Mouse (Mus musculus) CD4-positive, CD25-positive, alpha-beta regulatory T cell, adult 4 months (primary cell): Measurements from ENCODE around the gene Gpr39. TPM values are rescaled to one million over a fixed set of nuclear protein-coding genes. Genes with fewer than 3 reads are reported as not detected.

Experiments used
- ATAC-seq: one replicate; pipeline ENCODE4 v1.8.0; 2017
- polyA plus RNA-seq, 2 experiments: library from polyadenylated mRNA; unstranded; fragments of 100-300 nt; shearing (Covaris generic); gene quantifications; one replicate each; pipeline ENCODE4 v1.2.1; 2017

Gene Gpr39
- polyA plus RNA-seq, 2 experiments from 2014 or later: not detected

GRCm38 (mm10) chr1:125701101-125701590 is 24.4 kb downstream of the Gpr39 start:
- no peak for ATAC-seq

- no peak for ATAC-seq
These were observed 25.0 kb downstream of the Gpr39 start for GRCm38 (mm10) chr1:125701773-125702172.

DNA sequence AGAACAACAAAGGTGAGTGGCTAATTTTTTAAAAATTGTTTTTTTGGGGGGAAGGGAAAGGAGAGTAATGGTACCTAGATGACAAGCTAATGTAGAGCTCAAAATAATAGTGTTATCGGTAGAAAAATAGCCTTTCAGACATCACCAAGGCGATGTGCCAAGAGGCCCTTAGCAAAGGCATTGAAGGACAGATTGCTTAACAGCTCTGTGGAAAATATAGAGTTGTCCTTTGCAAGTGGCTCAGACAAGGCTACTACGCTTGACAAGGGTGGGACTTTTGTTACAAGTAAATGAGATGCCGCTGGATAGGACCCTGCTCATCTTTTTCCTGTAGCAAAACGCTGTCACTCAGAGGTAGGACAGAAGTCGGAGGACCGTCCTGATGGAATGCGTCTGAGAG is 25.5 kb downstream of the Gpr39 start:
- ATAC-seq: no peak

GRCm38 (mm10) chr1:125705412-125705811 is 28.6 kb downstream of the Gpr39 start:
- ATAC-seq: no peak

- ATAC-seq: no peak
These were observed 38.5 kb downstream of the Gpr39 start for GRCm38 (mm10) chr1:125715286-125715685.

GRCm38 (mm10) chr1:125716241-125716640 is 39.4 kb downstream of the Gpr39 start:
- no peak for ATAC-seq

DNA sequence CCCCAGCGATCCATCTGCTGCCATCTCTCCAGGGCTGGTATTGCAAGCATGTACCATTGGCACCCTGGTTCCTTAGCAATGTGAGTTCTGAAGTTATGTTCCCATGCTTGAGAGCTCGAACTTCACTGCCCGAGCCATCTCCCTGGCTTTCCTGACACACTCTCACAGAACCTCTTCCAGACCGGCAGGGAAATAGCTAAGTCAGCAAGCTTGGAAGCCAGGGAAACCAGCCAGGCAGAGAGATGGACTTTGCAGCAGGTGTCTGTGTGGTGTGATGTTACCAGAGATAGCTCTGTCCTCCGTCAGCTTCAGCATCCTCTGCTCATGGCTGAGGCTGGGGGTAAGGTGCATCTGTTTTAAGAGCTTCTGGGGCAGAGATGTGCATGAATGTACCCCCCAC is 41.1 kb downstream of the Gpr39 start:
- ATAC-seq: no peak

DNA sequence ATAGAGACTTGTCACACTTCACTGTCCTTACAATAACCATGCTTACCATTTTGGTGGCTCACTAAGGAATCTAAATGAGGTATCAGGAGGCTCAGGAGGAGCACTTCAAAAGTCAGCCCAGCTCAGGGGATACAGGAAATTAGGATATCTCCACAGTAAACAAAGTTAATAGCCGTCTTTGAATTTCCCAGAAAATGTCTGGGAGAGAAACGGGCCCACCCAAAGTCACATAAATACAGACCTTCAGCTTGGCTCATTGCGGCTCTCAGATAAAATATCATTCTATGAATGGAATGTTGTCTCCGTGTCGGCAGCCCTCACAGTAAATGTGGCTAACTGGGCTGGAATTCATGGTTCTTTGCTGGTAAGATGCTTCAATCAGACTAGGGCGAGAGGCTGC is 42.3 kb downstream of the Gpr39 start:
- no peak for ATAC-seq

- no peak for ATAC-seq
These were observed 44.4 kb downstream of the Gpr39 start for GRCm38 (mm10) chr1:125721104-125721758.

GRCm38 (mm10) chr1:125724304-125724703 is 47.5 kb downstream of the Gpr39 start:
- no peak for ATAC-seq

DNA sequence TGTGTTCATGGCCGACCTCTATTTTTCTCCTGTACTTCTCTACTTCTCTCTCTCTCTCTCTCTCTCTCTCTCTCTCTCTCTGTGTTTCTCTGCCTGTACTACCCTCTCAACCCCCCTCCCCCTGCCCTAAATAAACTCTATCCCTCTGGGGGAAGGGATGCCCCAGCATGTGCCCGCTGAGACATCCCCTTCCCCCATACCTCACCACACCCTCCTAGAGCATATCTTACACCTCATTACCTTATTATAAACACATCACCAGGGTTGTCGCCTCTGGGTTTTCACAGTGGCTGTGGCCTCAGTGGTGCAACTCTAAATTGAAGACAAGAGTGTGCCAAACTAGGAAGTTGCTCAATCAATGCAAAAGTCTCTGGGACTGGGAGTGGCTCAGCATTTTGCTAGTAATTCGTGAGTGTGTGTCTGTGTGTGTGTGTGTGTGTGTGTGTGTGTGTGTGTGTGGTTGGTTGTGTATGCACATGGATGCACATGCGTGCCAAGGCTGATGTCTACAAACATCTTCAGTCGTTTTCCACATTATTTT is 52.3 kb downstream of the Gpr39 start:
- ATAC-seq: no peak

- ATAC-seq: no peak
These were observed 53.1 kb downstream of the Gpr39 start for GRCm38 (mm10) chr1:125729731-125730536.

- no peak for ATAC-seq
These were observed 53.7 kb downstream of the Gpr39 start for GRCm38 (mm10) chr1:125730537-125730880.

DNA sequence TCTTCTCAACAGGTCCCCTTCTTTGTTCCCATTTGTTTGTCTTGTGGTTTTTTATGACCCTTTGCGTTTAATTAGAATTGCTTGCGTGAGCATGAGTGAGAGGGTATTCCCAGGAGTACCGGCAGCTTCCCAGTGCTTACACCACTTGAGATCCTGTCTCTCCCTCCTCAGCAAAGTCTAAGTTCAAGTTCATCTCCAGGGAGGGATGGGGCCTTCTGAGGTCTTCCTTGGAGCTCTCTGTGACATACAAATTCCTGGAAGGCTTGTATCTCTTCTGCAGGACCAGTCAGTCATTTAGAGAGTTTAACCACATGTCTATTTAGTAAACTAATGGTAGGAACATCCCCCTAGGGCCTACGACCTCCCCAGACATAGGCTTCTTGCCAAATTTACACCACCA is 55.1 kb downstream of the Gpr39 start:
- ATAC-seq: no peak

- no peak for ATAC-seq
These were observed 68.0 kb downstream of the Gpr39 start for GRCm38 (mm10) chr1:125744766-125745165.

DNA sequence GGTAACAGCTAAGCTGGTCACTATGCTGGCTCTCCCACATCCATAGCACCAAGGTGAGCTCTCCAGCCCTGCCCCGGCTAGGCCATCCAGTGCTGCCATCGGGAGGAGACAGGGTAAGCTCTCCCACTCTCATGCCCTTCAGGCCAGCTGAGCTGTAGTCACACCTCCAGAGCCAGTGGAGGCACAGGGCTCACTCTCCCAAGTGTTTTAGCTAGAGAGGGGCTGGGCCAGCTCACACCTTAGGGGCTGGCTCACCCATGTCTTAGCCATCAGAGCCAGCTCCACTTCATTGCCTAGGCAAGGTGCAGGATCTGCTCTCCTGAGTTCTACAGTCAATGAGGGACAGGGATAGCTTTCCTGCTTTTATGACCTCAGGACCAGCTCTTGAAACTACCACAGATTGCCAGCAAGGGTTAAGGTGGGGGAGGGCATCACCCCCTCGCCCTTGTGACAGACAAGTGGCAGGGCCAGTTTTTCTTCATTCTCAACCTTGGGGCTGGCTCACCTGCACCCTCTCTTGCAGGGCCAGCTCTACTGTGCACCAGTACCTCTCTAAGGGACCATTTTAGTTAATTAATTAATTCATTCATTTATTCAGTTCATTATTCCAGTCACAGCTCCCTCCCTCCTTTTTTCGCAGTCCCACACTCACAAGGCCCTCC is 78.7 kb downstream of the Gpr39 start:
- ATAC-seq: no peak

- ATAC-seq: no peak
These were observed 83.3 kb downstream of the Gpr39 start for GRCm38 (mm10) chr1:125759972-125760695.

DNA sequence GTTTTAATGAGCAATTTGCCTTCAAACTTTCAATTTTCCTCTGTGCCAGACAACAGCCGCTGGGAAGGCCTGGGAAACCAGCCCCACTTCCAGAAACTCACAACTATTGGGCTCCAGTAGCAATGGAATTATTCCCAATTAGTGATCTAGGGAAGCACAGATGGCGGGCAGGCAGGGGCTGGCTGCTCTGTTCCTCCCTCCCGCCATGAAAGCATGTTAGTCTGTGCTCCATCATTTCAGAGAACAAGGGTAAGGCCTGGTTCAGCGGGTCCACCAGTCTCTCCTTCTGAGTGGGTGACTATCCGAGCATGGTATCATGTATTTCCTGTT is 83.9 kb downstream of the Gpr39 start:
- ATAC-seq: no peak

DNA sequence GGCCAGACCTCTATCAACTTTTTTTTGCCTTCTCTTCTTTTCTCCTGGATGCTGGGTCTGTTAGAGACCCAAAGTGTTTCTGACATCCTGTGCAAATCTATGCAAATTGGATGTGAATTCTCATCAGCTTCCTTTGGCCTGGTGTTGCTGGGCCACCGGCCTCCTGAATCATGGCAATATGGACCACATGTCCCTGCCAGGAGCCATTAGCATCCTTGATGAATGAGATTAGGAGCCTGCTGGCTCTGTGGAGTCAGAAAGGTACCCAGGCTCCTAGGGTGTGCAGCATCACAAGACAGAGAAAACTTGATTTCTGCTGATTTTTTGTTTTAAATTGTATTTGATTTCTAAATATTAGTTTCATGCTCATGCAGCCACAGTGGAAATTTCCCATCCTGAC is 85.3 kb downstream of the Gpr39 start:
- ATAC-seq: no peak

GRCm38 (mm10) chr1:125789804-125790203 is 113.0 kb downstream of the Gpr39 start:
- ATAC-seq: no peak

GRCm38 (mm10) chr1:125800506-125800905 is 123.7 kb downstream of the Gpr39 start:
- ATAC-seq: no peak

DNA sequence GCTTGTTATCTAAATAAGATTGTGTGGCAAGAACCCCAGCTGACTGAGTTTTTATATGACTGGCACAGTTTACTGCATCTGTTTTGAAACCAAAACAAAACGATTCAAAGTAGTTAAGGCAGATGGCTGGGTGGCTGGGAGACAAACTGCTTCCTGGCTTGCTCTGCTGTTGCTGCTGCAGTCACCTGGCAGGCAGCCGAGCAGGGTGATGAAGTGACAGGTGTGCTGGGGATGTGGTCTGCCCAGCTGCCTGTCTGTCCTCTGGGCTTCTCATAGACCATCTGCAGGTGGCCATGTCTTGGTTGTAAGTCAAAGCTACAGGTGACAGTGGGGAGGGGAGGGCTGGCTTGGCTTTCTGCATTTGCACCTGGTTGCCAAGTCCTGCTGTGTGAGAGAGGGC is 131.6 kb downstream of the Gpr39 start:
- no peak for ATAC-seq
